ENCODE assay signal across 12 mouse cellular contexts in the genomic region with DNA sequence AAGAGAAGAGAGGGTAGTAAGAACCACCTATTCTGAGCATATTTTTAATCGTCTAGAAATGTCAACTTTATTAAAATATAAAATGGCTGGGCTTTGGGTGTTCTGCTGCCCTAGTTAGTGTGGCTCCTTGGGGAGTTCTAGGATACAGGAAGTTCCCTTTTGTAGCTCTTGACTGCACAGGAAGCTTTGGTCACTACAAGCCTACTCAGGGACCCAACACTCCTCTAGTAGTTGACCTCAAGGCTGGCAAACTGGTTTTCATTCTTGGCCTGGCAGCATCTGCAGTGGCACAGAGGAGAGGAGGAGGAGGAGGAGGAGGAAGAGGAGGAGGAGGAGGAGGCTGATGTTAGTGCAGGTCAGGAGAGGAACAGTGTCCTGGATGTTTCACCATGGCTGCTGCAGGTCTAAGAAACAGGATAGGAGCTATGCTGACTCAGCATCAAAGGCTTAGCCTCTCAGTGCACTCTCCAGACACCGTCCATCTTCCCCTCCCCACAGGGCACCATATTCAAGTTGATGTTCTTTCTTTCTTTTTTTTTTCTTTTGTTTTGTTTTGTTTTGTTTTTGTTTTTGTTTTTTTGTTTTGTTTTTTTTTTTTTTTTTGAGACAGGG. TPM values are rescaled to one million over a fixed set of nuclear protein-coding genes. Genes with fewer than 3 reads are reported as not detected.
"Had no signal": no experiment of that assay in that cellular context is flagged by ENCODE, and none has a peak within 500 bp of the region (broad histone marks: within the 10 kb centered on the region; RNA-seq: fewer than 3 reads in every experiment).

No protein-coding gene starts in this region.

- H3K27me3 ChIP-seq: limb, embryonic 12.5 days; midbrain, embryonic 13.5 days; neural tube, embryonic 15.5 days had no signal

- ATAC-seq: midbrain, embryonic 13.5 days had no signal

- H3K27ac ChIP-seq: liver, embryonic 14.5 days; midbrain, embryonic 13.5 days; neural tube, embryonic 15.5 days had no signal

- H3K4me1 ChIP-seq: neural tube, embryonic 15.5 days had no signal

- H3K9me3 ChIP-seq: limb, embryonic 12.5 days; midbrain, embryonic 13.5 days; neural tube, embryonic 15.5 days had no signal

- DNase-seq: kidney, adult 8-10 months; layer of hippocampus, adult 9-11 months; layer of hippocampus, postnatal 36 days; liver; lung, adult 2 months; right cerebral cortex, adult 18-20 months; thymus, postnatal 36 days had no signal

- H3K4me3 ChIP-seq: limb, embryonic 12.5 days; midbrain, embryonic 13.5 days; myocyte; neural tube, embryonic 15.5 days had no signal

- H3K4me2 ChIP-seq: midbrain, embryonic 13.5 days; neural tube, embryonic 15.5 days had no signal

- H3K9ac ChIP-seq: liver, embryonic 14.5 days; midbrain, embryonic 13.5 days; neural tube, embryonic 15.5 days had no signal

- H3K36me3 ChIP-seq: limb, embryonic 12.5 days; midbrain, embryonic 13.5 days; neural tube, embryonic 15.5 days had no signal

RNA-seq across cellular contexts. Expression of gene Txndc2, which starts 38.9 kb away (rescaled TPM):
- polyA plus RNA-seq: liver, embryonic 14.5 days; midbrain, embryonic 13.5 days had no signal
